Mouse (Mus musculus): ENCODE measurements at regions not wholly inside any gene's neighbourhood (a gene's known extent, or its start where the extent isn't known, plus 50 kb on each side); places are given as distances from the start of the nearest gene placed in this dataset.

- TF ChIP-seq CTCF (IDR thresholded peaks at IDR 0.05; ENCODE audit: control insufficient read depth, insufficient read depth, insufficient read length) (no peak), MYOG (IDR thresholded peaks at IDR 0.05; ENCODE audit: control insufficient read depth, extremely low read depth, insufficient read length) (no peak), MAX (IDR thresholded peaks at IDR 0.05) (no peak), USF1 (IDR thresholded peaks at IDR 0.05; ENCODE audit: low read depth) (no peak), CEBPB (IDR thresholded peaks at IDR 0.05; ENCODE audit: low read depth) (no peak)
Measured at GRCm38 (mm10) chr10:107992621-107993020, 80.7 kb upstream of the Otogl start.

Data from C2C12 (cell line).